Mouse (Mus musculus) left cerebral cortex, adult 2 months (tissue): ENCODE measurements around the gene Rab32. TPM values are rescaled to one million over a fixed set of nuclear protein-coding genes. Genes with fewer than 3 reads are reported as not detected.
A peak's percentile ranks its signal among the peaks of the same experiment; 100 is the strongest.
"Not testable (repeated sequence)": the region's sequence is repeated elsewhere in the genome, so short reads cannot be mapped to it uniquely, and the experiment has no call there.

Experiments used
- DNase-seq, 2 experiments: peaks; one replicate each; pipeline ENCODE4 v3.0.0; 2021 to 2022; ENCODE audit warnings: low spot score in 2 of 2, mixed read lengths in 1 of 2; ENCODE audit errors: extremely low spot score in 1 of 2
- H3K27ac ChIP-seq: fragments of 200-600 bp; 2 replicates; pipeline ENCODE4 v1.8.1; 2022
- H3K4me3 ChIP-seq: fragments of 200-600 bp; 2 replicates; pipeline ENCODE4 v1.8.1; 2022
- CTCF ChIP-seq: fragments of 200-600 bp; IDR thresholded peaks from 2 replicates; pipeline ENCODE4 v1.8.1; 2022; ENCODE audit warnings: antibody characterized with exemption, mild to moderate bottlenecking, moderate library complexity
- intact Hi-C: fragments of 180-260 bp; cut with DNase I; formaldehyde crosslinking; loops from one replicate; pipeline ENCODE4 v1.15.1; 2025
- long read RNA-seq, 2 experiments: library from polyadenylated mRNA; stranded (forward); transcript quantifications; one replicate each; pipeline ENCODE4 v2.0.0; 2021; ENCODE audit warnings: borderline mapping rate in 2 of 2
- total RNA-seq, 2 experiments: library from RNA; stranded (reverse); gene quantifications; 2 replicates each; pipeline ENCODE4 v1.2.3; 2021

Rab32 gene
- 1 to 10 TPM; 1.6 to 2.2 TPM for total RNA-seq
- long read RNA-seq, experiment 1, partial matches to known transcripts = 0 of 4 reads
- long read RNA-seq, experiment 1, other reads (novel, unspliced or antisense) = 2 of 4 reads
- long read RNA-seq, experiment 2, partial matches to known transcripts = 0 of 1 reads
- long read RNA-seq, experiment 2, other reads (novel, unspliced or antisense) = 0 of 1 reads

- peak; percentile 96 for TF ChIP-seq CTCF
- peak; percentile 85 to 88 for DNase-seq
- no peak within 1 kb of the TSS; the same call in 1 of the 2 replicates for H3K27ac ChIP-seq
- intact Hi-C loops = loop anchor here (1.0 to 10.0 kb wide), 5 partner anchors 149 to 733 kb away; partner anchors contain the start of gene Grm1
- H3K4me3 ChIP-seq = peak within 1 kb of the TSS; percentile 71
These were observed at the start of gene Rab32 for GRCm38 (mm10) chr10:10557570-10558336. Rab32 (minus strand) TSS chr10:10558265.

- H3K27ac ChIP-seq = no peak overlapping the region
- no peak for DNase-seq
- intact Hi-C loops = no loop called here
- no peak for TF ChIP-seq CTCF
- no peak overlapping the region for H3K4me3 ChIP-seq
These were observed 42.7 kb upstream of the Rab32 start for GRCm38 (mm10) chr10:10600771-10601170.

- intact Hi-C loops = not testable (repeated sequence)
These were observed 39.4 kb upstream of the Rab32 start for GRCm38 (mm10) chr10:10597495-10597894.

GRCm38 (mm10) chr10:10580811-10581210 lies 22.7 kb upstream of the Rab32 start:
- no peak for TF ChIP-seq CTCF
- intact Hi-C loops = no loop called here
- no peak for DNase-seq
- Histone ChIP-seq H3K27ac (no peak overlapping the region), H3K4me3 (no peak overlapping the region)

More at GRCm38 (mm10) chr10:10597495-10597894, 39.4 kb upstream of the Rab32 start:
- H3K4me3 ChIP-seq, DNase-seq, H3K27ac ChIP-seq: not testable (repeated sequence)

GRCm38 (mm10) chr10:10579821-10580220 lies 21.8 kb upstream of the Rab32 start:
- Histone ChIP-seq H3K27ac (no peak overlapping the region), H3K4me3 (no peak overlapping the region)
- TF ChIP-seq CTCF = no peak
- no peak for DNase-seq
- intact Hi-C loops = no loop called here

GRCm38 (mm10) chr10:10558337-10558711 lies 259 bp upstream of the Rab32 start:
- TF ChIP-seq CTCF = no peak
- intact Hi-C loops = loop anchor here (1.0 to 10.0 kb wide), 5 partner anchors 150 to 734 kb away; partner anchors contain the start of gene Grm1
- no peak overlapping the region for H3K27ac ChIP-seq

GRCm38 (mm10) chr10:10557085-10557484 lies 980 bp downstream of the Rab32 start:
- intact Hi-C loops = loop anchor here (5.0 to 10.0 kb wide), 4 partner anchors 200 to 732 kb away; partner anchors contain the start of gene Grm1
- DNase-seq = no peak
- H3K27ac ChIP-seq = no peak overlapping the region
- peak overlapping the region; percentile 71 for H3K4me3 ChIP-seq
- TF ChIP-seq CTCF = no peak

More at GRCm38 (mm10) chr10:10558337-10558711, 259 bp upstream of the Rab32 start:
- no peak for DNase-seq
- H3K4me3 ChIP-seq = peak overlapping the region; percentile 71; the same call in 1 of the 2 replicates

- H3K4me3 ChIP-seq = no peak overlapping the region
- DNase-seq = no peak
- no peak overlapping the region for H3K27ac ChIP-seq
- intact Hi-C loops = loop anchor here (5.0 to 10.0 kb wide), 4 partner anchors 198 to 731 kb away; partner anchors contain the start of gene Grm1
- TF ChIP-seq CTCF = no peak
These were observed 2.4 kb downstream of the Rab32 start for GRCm38 (mm10) chr10:10555676-10556075.

GRCm38 (mm10) chr10:10555221-10555620 lies 2.8 kb downstream of the Rab32 start:
- intact Hi-C loops = loop anchor here (5.0 to 10.0 kb wide), 4 partner anchors 198 to 730 kb away; partner anchors contain the start of gene Grm1
- H3K4me3 ChIP-seq = no peak overlapping the region
- DNase-seq = no peak
- TF ChIP-seq CTCF = no peak
- H3K27ac ChIP-seq = no peak overlapping the region

- no peak for TF ChIP-seq CTCF
- intact Hi-C loops = loop anchor here (10.0 kb wide), 1 partner anchor 725 kb away; no protein-coding TSS in a partner anchor
- no peak for DNase-seq
- Histone ChIP-seq H3K27ac (no peak overlapping the region), H3K4me3 (no peak overlapping the region)
These were observed 7.9 kb downstream of the Rab32 start for GRCm38 (mm10) chr10:10550134-10550533.

- TF ChIP-seq CTCF = no peak
- intact Hi-C loops = loop anchor here (5.0 kb wide), 1 partner anchor 141 kb away; no protein-coding TSS in a partner anchor
- Histone ChIP-seq H3K4me3 (no peak overlapping the region), H3K27ac (no peak overlapping the region)
- DNase-seq = no peak
These were observed 11.4 kb downstream of the Rab32 start for GRCm38 (mm10) chr10:10546623-10547022.

- Histone ChIP-seq H3K27ac (no peak overlapping the region), H3K4me3 (no peak overlapping the region)
- no peak for TF ChIP-seq CTCF
- DNase-seq = no peak
- intact Hi-C loops = loop anchor here (5.0 kb wide), 1 partner anchor 142 kb away; no protein-coding TSS in a partner anchor
These were observed 13.1 kb downstream of the Rab32 start for GRCm38 (mm10) chr10:10544955-10545354.

Other genes with a start within 250 kb of the Rab32 start
- under 1 TPM; 0.32 to 0.56 TPM for gene Adgb, start 85.9 kb downstream of the Rab32 start, total RNA-seq
- gene Gm10944, start 123.1 kb upstream of the Rab32 start, total RNA-seq = not detected